Mouse (Mus musculus): ENCODE results near the gene Ube2e3. TPM values are rescaled to one million over a fixed set of nuclear protein-coding genes. Genes with fewer than 3 reads are reported as not detected.

Ube2e3 gene
- total RNA-seq, 2 experiments from 2014 or later = 41.1 to 51.5 TPM

DNA sequence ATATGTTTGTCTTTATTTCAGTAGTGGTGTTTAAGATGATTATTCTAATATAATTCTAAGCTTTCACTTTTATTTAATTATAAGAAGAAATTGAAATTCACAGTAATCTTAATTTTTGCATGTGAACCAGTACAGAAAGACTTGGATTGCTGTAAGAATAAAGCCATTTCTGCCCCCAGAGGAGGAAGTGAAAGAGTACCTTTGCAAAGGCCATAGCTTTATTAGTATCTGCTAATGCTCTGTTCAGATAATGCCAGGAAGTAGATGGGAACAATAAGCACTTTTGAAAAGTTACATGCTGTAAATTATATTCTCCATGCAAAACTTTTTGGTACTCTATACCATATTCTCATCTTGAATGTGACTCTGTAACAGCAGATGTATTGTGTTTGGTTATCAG is 8.1 kb downstream of the Ube2e3 start:
- ATAC-seq (replicated peaks; ENCODE audit: low FRiP score, poor library complexity, severe bottlenecking) = no peak

DNA sequence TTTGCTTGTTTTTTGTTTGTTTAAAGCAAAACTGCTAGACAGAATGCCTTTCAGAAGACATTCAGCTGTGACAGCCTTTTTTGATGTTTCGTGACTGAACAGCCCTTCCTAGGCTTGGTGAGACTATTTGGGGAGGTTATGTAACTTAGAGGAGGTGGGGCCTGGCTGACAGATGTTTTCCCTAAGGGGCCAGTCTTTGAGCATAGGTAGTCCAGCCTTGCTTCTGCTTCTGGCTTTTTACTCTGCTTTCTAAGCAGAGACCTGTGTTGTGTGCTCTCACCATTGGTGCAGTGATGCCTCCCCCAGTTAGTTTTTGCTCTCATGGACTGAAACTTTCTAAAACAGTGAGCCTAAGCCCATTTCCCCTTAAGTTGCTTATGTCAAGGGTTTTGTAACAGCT is 14.1 kb downstream of the Ube2e3 start:
- peak; percentile 53; the same call in 1 of the 2 replicates for ATAC-seq (replicated peaks; ENCODE audit: low FRiP score, poor library complexity, severe bottlenecking)

DNA sequence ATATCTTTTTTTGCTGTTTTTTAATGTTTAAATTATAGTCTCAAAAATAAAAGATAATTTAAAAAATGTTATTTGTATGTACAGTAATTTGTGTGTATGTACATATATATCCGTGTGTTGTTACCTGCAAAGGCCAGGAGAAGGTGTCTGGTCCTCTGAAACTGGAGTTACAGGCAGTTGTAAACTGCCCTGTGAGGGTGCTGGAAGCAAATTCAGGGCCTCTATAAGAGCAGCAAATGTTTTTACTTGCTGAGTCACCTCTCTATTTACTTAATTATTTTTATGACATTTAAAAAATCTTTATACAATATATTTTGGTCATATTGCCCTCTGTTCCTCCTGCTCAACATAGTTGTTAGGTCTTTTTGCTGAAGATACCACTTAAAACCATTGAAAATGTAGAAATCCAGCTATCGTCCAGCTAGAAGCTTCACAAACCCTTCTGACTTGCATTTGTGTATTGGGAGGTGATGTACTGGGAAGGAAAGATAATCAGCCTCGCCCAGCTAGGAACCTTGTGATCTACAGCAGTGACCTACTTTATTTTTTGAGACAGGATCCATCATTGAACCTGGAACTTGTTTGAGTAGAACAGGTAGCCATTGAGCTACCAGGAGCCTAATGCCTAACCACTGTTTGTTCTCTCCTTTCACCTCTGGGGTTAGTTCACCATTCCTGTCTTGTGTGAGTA is 15.0 kb downstream of the Ube2e3 start:
- ATAC-seq (replicated peaks; ENCODE audit: low FRiP score, poor library complexity, severe bottlenecking) = peak; percentile 95

DNA sequence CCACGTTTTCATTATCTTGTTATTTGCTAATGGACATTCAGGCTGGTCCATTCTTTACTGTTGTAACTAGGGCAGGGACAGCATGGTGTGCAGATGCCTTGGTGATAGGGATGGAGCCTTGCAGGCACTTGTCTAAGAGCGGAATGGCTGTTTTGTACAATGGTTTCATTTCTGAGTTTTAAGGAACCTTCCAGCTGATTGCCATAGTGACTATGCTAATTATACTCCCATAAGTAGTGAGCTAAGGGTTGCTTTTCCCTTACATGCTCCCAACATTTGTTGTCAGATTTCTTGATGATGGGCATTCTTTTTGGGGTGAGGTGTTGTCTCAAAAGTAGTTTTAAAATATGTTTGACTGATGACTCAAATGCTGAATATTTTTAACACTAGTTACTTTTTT is 18.5 kb downstream of the Ube2e3 start:
- ATAC-seq (replicated peaks; ENCODE audit: low FRiP score, poor library complexity, severe bottlenecking) = no peak

DNA sequence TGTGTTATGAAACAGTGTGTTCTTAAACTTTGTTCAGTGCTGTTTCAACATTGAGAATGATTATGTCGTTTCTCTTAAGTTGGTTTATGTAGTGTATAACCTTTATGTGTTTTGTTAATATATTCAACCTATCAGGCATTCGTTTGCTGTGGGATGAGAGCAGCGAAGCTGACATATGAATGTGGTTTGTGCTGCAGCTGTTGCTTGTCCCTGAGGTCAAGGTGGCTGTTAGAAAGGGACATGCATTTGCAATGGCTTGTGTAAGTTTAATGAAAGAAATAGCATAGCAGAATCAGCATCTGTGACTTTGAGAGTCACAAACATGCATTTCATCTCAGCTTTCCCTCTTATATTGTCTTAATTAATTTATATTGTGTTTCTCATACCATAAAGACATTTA is 20.3 kb downstream of the Ube2e3 start:
- no peak for ATAC-seq (replicated peaks; ENCODE audit: low FRiP score, poor library complexity, severe bottlenecking)

DNA sequence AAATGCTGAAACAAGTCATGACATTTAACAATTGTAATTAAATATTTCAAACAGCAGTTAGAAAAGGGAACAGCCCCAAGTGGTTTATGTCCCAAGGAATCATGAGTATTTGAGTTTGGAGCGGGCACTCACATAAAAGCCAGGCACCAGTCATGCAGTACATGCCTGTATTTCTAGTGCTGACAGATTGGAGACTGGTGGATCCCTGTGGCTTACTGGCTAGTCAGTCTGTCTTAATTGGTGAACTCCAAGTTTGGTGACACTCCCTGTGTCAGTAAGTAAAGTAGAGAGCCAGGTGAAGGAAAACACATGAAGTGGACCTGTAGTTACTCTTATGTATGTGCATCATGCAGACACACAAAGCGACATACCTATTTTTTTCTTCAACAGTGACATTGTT is 27.3 kb downstream of the Ube2e3 start:
- ATAC-seq (replicated peaks; ENCODE audit: low FRiP score, poor library complexity, severe bottlenecking) = no peak

DNA sequence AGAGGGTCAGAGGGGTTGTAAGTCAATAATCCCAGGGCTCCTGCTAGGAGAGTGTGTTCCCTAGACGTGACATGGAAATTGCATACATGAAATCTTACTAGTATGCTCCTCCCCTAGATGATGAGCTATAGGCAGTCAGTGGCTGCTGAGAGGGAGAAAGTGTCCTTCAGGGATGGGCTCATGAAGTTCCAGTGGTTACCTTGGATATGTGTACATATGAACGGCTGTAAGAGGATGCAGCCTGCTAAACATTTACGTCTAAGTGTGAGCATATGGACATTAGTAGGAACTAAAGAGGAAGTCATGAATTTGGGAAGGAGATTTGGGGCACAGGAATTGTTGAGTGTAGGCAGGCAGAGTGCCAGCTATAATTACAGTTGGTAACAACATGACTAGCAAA is 38.0 kb downstream of the Ube2e3 start:
- no peak for ATAC-seq (replicated peaks; ENCODE audit: low FRiP score, poor library complexity, severe bottlenecking)

DNA sequence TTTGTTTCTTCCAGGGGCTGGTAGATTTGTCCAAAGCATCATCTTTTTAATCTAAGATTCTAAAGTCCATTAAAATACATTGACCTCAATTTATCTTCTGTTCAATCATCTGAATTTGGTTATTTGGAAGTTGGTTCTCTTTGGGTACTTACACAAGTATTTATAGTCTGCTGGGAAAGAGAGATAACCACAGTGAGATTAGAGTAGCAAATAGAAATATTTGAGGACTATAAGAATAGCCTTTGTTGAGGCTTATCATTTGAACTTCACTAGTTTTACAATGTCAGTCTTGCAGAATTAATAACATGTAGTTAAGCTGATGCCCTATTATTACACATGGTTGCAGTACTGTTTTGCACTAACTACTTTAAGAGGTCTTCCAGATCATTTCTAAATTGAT is 43.6 kb downstream of the Ube2e3 start:
- no peak for ATAC-seq (replicated peaks; ENCODE audit: low FRiP score, poor library complexity, severe bottlenecking)

DNA sequence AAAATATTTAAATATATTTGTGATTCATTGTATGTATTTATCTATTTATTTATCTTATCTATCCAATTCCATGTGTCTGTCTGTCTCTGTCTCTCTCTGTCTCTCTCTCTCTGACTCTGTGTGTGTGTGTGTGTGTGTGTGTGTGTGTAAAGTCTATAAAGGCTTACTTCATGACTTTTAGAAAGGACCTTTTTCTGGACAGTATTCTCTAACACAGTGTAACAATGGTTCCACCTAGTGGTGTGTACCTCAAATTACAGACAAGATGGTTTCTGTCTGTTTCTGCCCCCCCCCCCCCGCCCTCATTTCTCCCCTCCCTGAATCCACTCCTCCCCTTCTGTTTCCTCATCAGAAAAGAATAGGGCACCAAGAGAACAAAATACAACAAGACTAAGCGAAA is 46.9 kb downstream of the Ube2e3 start:
- peak; percentile 54; the same call in 1 of the 2 replicates for ATAC-seq (replicated peaks; ENCODE audit: low FRiP score, poor library complexity, severe bottlenecking)

DNA sequence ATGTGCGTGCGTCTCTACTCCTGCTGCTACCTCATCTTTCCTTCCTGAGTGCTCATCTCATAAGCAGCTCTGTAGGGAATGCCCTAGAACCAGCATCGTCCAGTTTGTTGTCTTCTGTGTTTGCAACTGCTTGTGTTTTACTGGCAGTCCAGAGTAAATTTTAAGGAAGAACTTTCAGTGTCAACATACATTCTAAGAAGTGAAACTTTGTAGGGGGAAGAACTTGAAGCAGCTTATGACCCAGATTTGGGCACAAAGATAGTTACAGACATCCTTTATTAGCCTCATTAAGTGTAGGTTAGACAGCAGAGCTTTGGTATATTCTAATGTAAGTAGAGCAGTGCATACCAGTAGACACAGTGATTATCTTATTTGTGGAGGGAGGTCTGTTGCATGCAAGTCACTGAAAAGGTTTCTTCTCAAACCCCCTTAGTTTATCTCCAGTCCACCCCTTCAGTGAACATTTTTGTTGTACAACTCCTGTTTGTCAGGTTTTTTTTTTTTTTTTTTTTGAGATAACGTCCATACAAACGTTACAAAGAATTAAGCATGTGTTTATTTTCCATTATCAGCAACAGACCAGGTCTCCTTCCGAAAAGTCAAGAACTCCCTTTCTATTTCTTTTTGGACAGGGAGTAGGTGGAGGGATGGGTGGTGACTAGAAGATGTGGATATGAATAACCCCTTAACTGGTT is 55.2 kb downstream of the Ube2e3 start:
- no peak for ATAC-seq (replicated peaks; ENCODE audit: low FRiP score, poor library complexity, severe bottlenecking)

DNA sequence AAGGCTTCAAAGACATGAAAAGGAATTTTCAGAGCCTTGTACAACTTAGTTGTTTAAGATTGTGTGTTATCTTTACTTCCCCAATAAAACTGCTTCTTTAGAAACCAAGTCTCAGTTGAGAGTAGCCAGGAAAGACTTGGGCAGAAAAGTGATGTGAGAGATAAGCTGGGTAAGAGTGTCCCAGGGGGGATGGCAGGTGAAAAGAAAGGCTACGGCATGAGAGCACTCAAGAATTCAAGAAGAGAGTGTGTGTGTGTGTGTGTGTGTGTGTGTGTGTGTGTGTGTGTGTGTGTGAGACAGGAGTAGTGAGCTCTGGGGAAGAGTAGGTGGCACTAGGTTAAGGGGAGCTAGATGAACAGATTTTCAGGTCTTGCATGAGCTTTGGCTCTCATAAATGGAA is 57.9 kb downstream of the Ube2e3 start:
- ATAC-seq (replicated peaks; ENCODE audit: low FRiP score, poor library complexity, severe bottlenecking) = no peak

DNA sequence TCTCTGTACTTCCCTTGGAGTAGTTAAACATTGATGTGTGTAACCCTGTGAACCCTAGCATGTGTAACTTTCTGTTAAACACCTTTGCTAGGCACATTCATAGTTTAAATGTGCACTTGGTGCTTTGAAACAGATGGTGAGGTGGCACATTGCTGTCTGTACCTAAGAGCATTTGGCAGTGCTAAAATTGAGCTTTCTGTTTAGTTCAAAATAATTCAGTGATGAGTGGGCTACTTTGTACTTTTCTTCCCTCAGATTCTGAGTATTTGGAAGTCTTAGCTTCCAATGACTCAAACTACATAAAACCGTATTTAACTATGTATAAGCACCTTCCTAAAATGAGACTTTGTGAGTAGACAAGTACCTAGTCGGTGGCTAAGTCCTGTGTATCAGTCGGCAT is 59.7 kb downstream of the Ube2e3 start:
- ATAC-seq (replicated peaks; ENCODE audit: low FRiP score, poor library complexity, severe bottlenecking) = no peak

DNA sequence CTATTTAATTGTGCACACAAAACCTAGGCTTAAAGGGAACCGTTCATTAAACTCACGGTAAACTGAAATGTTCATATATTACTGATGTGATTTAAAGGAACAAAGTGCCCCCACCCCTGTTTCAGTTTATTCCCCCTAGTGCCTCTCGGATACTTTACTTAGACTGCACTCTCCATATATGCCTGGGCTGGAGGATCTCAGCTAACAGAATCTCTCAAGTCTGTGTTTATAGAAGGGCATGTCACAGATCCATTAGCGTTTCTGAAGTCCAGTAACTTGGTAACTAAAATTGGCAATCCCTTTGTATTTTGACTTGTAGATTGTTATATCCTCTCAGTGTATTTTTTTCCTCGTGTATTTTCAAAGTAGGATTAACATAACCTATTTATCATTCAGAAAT is 60.2 kb downstream of the Ube2e3 start:
- no peak for ATAC-seq (replicated peaks; ENCODE audit: low FRiP score, poor library complexity, severe bottlenecking)

DNA sequence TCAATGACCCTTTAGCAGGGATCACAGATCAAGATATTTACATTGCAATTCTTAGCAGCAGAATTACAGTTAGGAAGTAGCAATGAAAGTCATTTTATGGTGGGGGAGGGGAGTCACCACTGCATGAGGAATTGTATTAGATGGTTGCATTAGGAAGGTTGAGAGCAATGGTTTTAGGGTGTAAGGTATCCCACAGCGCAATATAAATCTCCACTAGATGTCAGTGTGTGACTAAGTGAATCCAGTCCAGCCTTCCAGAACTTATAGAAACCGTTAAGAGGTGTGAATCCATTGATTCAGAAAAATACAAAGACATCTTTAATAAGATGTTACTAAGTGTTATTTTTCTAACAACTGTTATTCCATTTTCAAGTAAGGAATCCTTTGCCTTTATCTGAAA is 63.4 kb downstream of the Ube2e3 start:
- 0 out of 2 replicates have a peak, but pooled peaks have one; percentile 62 for ATAC-seq (replicated peaks; ENCODE audit: low FRiP score, poor library complexity, severe bottlenecking)

DNA sequence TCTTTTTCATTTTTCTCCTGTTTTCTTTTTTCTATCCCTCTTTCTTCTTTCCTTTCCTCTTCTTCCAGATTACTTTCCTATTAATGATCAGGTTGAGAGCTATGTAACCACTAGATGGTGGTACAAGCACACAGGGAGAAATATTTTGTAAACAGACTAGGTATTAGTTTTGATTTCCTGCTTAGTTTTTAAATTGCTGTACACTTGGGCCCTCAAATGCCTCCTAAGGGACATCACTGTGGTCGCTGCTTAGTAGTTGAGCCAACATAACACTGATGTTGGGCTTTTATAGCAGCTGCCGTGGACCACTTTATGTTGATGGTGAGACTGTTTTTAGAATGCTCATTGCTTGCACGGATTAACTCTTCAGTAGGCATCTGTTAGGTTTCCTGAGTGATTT is 91.5 kb downstream of the Ube2e3 start:
- ATAC-seq (replicated peaks; ENCODE audit: low FRiP score, poor library complexity, severe bottlenecking) = no peak

DNA sequence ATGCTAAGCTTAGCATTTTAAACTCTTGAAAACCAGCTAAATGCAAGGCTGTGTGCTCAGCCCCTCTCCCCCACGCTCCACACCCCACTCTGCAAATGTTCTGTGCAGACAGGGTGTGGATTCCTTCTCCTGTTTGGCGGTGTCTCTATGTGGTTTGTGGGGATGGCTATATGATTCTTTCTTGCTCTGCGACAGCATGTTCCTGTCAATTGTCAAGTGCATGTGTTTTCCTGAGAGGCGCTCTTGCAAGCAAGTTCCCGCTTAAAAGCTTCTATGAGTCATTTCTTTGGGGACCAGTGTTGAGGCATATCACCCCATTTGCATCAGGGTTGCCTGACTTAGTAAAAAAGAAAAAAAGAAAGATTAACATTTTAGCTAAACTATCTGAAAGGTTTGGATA is 92.4 kb downstream of the Ube2e3 start:
- ATAC-seq (replicated peaks; ENCODE audit: low FRiP score, poor library complexity, severe bottlenecking) = no peak

DNA sequence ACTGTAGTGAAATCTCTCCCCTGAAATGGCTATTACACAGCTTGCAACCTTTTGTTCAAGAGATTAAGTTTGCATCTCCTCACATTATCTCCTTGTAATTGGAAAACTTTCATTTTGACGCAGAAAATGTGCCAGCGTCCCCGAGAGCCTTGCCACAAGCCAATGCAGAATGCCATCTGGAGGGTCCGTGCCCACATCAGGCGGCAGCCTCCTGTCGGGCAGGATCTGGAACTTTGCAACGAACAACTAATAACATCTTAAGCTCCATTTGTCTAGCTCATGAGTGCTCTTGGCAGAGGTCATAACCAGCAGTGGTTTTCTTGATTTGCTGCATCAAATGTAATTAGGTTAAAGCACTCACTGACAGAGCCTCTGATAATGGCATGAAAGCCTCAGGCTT is 93.1 kb downstream of the Ube2e3 start:
- ATAC-seq (replicated peaks; ENCODE audit: low FRiP score, poor library complexity, severe bottlenecking) = no peak

DNA sequence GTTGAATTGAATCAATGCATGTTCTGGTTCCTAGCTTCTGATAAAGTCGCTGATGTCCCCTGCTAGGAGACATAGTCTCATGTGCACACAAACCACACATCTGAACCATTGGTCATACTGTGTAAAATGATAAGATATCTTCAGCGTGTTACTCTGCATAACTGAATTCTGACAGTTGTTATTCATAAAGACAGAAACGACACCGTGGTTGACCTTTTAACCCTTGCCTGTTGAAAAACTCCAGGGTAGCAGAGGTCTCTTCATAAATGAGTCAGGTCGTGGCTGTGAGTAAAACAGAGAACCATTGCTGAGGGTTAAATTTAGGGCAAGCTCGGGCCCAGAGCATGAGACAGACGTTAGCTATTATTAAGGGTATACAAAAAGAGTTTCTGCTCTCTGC is 93.7 kb downstream of the Ube2e3 start:
- ATAC-seq (replicated peaks; ENCODE audit: low FRiP score, poor library complexity, severe bottlenecking) = no peak

DNA sequence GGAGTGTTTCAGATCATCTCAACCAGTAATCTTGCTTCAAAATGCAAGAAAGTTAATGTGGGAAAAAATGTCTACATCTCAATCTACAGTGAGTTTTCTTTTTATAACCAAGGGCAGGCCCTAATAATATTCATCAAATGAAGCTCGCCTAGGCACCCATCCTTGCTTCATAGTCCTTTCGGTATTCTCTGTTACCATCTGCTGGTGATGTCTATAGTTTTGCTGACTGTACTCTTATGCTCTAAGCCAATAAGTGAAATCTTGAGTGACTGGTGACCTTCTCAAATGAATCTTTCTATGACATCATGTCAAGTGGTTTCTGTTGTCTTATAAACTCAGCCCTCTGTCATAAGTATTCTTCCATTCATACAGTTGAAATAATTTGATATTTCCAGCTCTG is 97.1 kb downstream of the Ube2e3 start:
- ATAC-seq (replicated peaks; ENCODE audit: low FRiP score, poor library complexity, severe bottlenecking) = no peak

DNA sequence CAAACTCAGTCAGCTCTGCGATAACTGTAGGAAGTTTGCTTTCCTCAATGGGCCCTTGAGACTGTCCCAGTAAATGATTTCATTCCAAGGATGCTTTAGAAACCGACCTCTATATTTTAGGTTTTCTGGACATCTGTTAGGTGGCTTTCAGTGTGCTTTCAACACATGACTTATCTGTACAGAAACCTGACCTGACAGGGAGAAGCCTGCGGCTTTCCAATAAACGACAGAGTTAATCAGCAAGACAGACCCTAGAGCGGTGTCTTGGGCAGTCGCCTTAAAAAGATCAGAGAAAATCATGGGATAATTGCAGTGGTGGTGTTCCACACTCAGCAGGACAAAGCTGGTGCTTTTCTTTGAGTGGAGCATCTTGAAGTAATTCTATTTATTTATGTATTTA is 97.5 kb downstream of the Ube2e3 start:
- no peak for ATAC-seq (replicated peaks; ENCODE audit: low FRiP score, poor library complexity, severe bottlenecking)

DNA sequence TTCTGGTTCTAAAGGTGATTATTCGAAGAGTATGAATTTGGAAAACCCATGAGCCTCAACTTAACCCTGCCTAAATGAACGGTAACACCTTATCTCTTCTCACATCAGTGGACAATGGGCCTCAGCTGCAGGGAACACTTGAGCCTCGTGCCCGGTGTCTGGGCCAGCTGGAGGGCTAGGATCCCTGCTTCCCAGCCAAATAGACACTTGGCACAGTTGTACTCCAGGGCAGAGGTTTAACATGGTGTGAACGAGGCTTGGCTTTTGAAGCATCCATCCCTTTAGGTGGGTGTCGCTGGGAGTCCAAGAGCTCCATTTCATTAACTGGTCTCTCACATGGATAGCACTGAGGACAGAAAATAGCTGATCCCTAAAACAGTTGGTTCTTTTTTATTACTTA is 102.2 kb downstream of the Ube2e3 start:
- ATAC-seq (replicated peaks; ENCODE audit: low FRiP score, poor library complexity, severe bottlenecking) = no peak

Measured in erythroblast, adult 5-6 weeks (primary cell).